Mouse (Mus musculus): ENCODE measurements around the gene Zfand5.
A peak's percentile ranks its signal among the peaks of the same experiment; 100 is the strongest.
"Not testable (repeated sequence)": the region's sequence is repeated elsewhere in the genome, so short reads cannot be mapped to it uniquely, and the experiment has no call there.

Zfand5 gene

GRCm38 (mm10) chr19:21271741-21272654, at the start of gene Zfand5:
Gene Zfand5, plus strand, starts transcription at chr19:21272278.
- peak; percentile 97 to 98 for DNase-seq

GRCm38 (mm10) chr19:21227131-21227530, 44.9 kb upstream of the Zfand5 start:
- no peak for DNase-seq

- DNase-seq = peak in 1 of 2 experiments; percentile 3
Observed at GRCm38 (mm10) chr19:21227754-21228153, 44.3 kb upstream of the Zfand5 start.

GRCm38 (mm10) chr19:21248730-21249129, 23.3 kb upstream of the Zfand5 start:
- not testable (repeated sequence) for DNase-seq

GRCm38 (mm10) chr19:21253846-21254245, 18.2 kb upstream of the Zfand5 start:
- no peak for DNase-seq

GRCm38 (mm10) chr19:21255920-21256319, 16.2 kb upstream of the Zfand5 start:
- no peak for DNase-seq

- DNase-seq = no peak
Observed at GRCm38 (mm10) chr19:21259453-21259852, 12.6 kb upstream of the Zfand5 start.

GRCm38 (mm10) chr19:21260280-21260679, 11.8 kb upstream of the Zfand5 start:
- DNase-seq = no peak

- DNase-seq = no peak
Observed at GRCm38 (mm10) chr19:21271186-21271585, 892 bp upstream of the Zfand5 start.

GRCm38 (mm10) chr19:21272655-21273284, 692 bp downstream of the Zfand5 start:
- peak; percentile 49 to 54 for DNase-seq

GRCm38 (mm10) chr19:21273440-21273839, 1.4 kb downstream of the Zfand5 start:
- no peak for DNase-seq

- DNase-seq = peak; percentile 58 to 67
Observed at GRCm38 (mm10) chr19:21274181-21274591, 2.1 kb downstream of the Zfand5 start.

- no peak for DNase-seq
Observed at GRCm38 (mm10) chr19:21274714-21275113, 2.6 kb downstream of the Zfand5 start.

- no peak for DNase-seq
Observed at GRCm38 (mm10) chr19:21276317-21276716, 4.2 kb downstream of the Zfand5 start.

- DNase-seq = no peak
Observed at GRCm38 (mm10) chr19:21286421-21287097, 14.5 kb downstream of the Zfand5 start.

- DNase-seq = no peak
Observed at GRCm38 (mm10) chr19:21297411-21297810, 25.3 kb downstream of the Zfand5 start.

- no peak for DNase-seq
Observed at GRCm38 (mm10) chr19:21301787-21302186, 29.7 kb downstream of the Zfand5 start.

GRCm38 (mm10) chr19:21307755-21308154, 35.7 kb downstream of the Zfand5 start:
- no peak for DNase-seq

- DNase-seq = not testable (repeated sequence)
Observed at GRCm38 (mm10) chr19:21310364-21310763, 38.3 kb downstream of the Zfand5 start.

GRCm38 (mm10) chr19:21315701-21316100, 43.6 kb downstream of the Zfand5 start:
- no peak for DNase-seq

- no peak for DNase-seq
Observed at GRCm38 (mm10) chr19:21319618-21320017, 47.5 kb downstream of the Zfand5 start.

- DNase-seq = no peak
Observed at GRCm38 (mm10) chr19:21325333-21325732, 53.3 kb downstream of the Zfand5 start.

GRCm38 (mm10) chr19:21328951-21329350, 56.9 kb downstream of the Zfand5 start:
- no peak for DNase-seq

All from kidney, adult 8-10 months (tissue).